Mouse (Mus musculus) E14TG2a.4 (cell line): Measurements from ENCODE around the gene Med18.
"Not testable (repeated sequence)": the region's sequence is repeated elsewhere in the genome, so short reads cannot be mapped to it uniquely, and the experiment has no call there.

Source experiments
- H3K27me3 ChIP-seq: 2 replicates; pipeline ENCODE4 v1.6.1; 2014; ENCODE audit warnings: low read length, control low read depth; ENCODE audit not compliant: insufficient read depth
- H3K36me3 ChIP-seq: 2 replicates; pipeline ENCODE4 v1.6.1; 2014; ENCODE audit warnings: low read length, control low read depth; ENCODE audit not compliant: insufficient read depth
- H3K4me1 ChIP-seq: replicated peaks from 2 replicates; pipeline ENCODE4 v1.6.1; 2014; ENCODE audit warnings: low read depth, low read length, control low read depth
- H3K4me3 ChIP-seq: replicated peaks from 2 replicates; pipeline ENCODE4 v1.5.1; 2014; ENCODE audit warnings: mild to moderate bottlenecking, low read length
- H3K9me3 ChIP-seq: 2 replicates; pipeline ENCODE4 v1.6.1; 2014; ENCODE audit warnings: low read length, control low read depth
- CTCF ChIP-seq: conservative IDR thresholded peaks from 2 replicates; pipeline ENCODE4 v1.5.1; 2014; ENCODE audit warnings: low read length
- NANOG ChIP-seq: IDR thresholded peaks from 2 replicates; pipeline ENCODE4 v1.6.1; 2014; ENCODE audit warnings: borderline replicate concordance, low read length, mixed read lengths
- POU5F1 ChIP-seq: IDR thresholded peaks from 2 replicates; pipeline ENCODE4 v1.6.1; 2014; ENCODE audit warnings: low read length, borderline replicate concordance

Gene Med18

DNA sequence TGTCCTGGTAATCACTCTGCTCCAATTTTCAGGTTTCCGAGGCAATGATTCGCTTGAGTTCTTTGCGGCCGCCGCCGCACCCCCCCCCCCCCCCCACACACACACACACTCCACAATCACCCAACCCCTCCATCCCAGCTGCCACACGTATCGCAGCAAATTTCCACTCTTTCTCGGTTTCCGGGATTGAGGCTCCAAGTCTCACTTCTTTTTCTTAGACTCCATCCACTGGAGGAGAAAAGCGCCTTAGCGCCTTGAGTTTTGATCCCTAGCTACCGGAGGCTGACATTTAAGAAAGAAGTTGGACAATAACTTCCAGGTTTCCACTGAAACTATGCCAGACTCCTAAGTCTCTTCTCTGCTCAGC is 42.2 kb downstream of the Med18 start:
- H3K4me1 ChIP-seq: peaks cover 22% of the 10 kb centered on the region
- H3K27me3 ChIP-seq: no peaks in the 10 kb centered on the region
- no peaks in the 10 kb centered on the region for H3K9me3 ChIP-seq
- H3K4me3 ChIP-seq: peak overlapping the region; percentile 95
- H3K36me3 ChIP-seq: no peaks in the 10 kb centered on the region
- TF ChIP-seq NANOG (no peak), CTCF (no peak), POU5F1 (no peak)

DNA sequence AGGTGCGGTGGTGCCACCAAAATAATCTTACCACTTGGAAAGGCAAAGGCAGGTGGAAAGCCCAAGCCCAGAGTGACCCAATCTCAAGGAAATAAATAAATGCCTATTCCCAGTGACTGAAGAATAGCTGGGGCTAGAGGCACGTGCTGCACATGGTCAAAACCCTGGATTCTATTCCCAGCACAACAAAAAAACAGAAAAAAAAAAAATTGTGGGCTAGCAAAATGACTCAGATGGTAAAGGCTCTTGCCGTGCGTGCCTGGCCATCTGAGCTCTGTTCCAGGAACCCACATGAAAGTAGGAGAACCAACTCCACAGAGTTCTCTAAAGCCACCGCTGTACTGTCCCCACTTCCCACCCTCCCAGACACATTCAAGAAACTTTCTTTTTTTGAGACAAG is 43.2 kb downstream of the Med18 start:
- Histone ChIP-seq H3K27me3 (no peaks in the 10 kb centered on the region), H3K4me1 (peaks cover 18% of the 10 kb centered on the region), H3K36me3 (no peaks in the 10 kb centered on the region), H3K4me3 (0 out of 2 replicates have a peak overlapping the region, but pooled peaks have one; percentile 95), H3K9me3 (no peaks in the 10 kb centered on the region)
- TF ChIP-seq CTCF (no peak), POU5F1 (no peak), NANOG (no peak)

DNA sequence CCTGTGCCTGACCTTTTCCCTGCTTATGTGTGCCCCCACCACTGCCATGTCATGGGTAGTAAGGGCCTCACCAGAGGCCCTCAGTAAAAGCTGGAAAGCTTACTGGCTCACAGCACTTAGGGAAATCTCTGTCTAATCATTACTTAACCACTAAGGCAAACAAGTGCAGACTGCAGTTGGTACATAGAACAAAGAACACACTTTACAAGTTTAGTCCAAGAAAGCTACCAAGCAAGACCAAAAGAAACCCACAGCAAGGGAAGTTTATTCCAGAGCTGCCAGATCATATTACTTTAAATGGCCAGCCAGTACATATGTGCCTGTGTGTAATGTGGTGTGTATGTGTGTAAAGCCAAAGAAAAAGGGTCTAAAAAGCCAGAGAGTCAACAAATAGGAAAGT is 47.8 kb downstream of the Med18 start:
- TF ChIP-seq CTCF: no peak
- no peak for TF ChIP-seq NANOG
- TF ChIP-seq POU5F1: no peak
- Histone ChIP-seq H3K4me3 (no peak overlapping the region), H3K27me3 (no peaks in the 10 kb centered on the region), H3K4me1 (peaks cover 26% of the 10 kb centered on the region), H3K36me3 (0 out of 2 replicates have a peak, but pooled peaks cover 3% of the 10 kb centered on the region), H3K9me3 (no peaks in the 10 kb centered on the region)

DNA sequence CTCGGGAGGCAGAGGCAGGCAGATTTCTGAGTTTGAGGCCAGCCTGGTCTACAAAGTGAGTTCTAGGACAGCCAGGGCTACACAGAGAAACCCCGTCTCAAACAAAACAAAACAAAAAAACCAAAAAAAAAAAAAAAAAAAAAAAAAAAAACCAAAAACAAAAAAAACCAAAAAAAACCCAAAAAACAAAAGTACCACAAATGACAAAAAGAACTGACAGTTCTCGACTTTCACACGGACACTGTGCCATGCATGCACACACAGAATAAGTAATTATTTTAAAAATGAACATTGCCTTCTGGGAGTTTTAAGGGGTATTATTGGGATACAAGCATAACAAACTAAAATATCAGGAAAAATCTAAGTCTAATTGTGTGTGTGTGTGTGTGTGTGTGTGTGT is 50.5 kb downstream of the Med18 start:
- not testable (repeated sequence) for H3K27me3 ChIP-seq, H3K4me3 ChIP-seq, H3K9me3 ChIP-seq

DNA sequence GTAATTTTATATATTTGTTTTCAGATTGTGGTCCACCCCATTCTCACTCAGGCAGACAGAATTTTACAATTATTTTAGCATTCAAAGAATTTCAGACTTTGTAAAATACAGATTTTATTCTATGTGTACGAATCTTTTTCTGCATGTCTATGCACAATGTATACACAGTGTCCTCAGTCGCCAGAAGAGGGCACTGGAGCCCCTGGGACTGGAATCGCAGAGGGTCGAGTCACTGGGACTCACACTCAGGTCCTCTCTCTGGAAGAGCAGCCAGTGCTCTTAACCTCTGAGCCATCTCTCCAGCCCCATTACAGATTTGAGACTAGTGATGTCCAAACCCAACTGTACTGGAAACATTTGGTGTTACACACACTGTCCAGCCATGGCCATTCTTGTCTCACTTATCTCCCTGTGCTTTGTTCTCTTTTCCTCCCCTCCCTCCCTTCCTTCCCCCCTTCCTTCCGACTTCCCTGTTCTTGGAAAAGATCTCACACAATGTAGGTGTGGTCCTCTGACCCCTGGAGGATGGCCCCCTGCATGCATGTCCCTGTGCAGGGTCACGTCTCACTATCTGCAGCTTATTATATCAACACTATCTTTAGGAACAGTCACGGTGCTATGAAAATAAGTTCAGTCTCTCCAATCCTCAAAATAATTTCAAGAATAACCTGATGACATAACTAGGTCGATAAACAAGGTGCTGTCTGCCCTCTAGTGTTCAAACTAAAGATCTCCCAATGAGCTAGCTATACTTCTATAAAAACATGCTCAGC is 52.2 kb downstream of the Med18 start:
- TF ChIP-seq CTCF (peak; percentile 48; the same call in 1 of the 2 replicates), NANOG (no peak)
- Histone ChIP-seq H3K4me1 (peaks cover 32% of the 10 kb centered on the region), H3K27me3 (no peaks in the 10 kb centered on the region), H3K9me3 (no peaks in the 10 kb centered on the region), H3K36me3 (0 out of 2 replicates have a peak, but pooled peaks cover 3% of the 10 kb centered on the region), H3K4me3 (no peak overlapping the region)

More for the DNA sequence above, 50.5 kb downstream of the Med18 start:
- not testable (repeated sequence) for H3K36me3 ChIP-seq
- H3K4me1 ChIP-seq: peaks cover 20% of the 10 kb centered on the region

DNA sequence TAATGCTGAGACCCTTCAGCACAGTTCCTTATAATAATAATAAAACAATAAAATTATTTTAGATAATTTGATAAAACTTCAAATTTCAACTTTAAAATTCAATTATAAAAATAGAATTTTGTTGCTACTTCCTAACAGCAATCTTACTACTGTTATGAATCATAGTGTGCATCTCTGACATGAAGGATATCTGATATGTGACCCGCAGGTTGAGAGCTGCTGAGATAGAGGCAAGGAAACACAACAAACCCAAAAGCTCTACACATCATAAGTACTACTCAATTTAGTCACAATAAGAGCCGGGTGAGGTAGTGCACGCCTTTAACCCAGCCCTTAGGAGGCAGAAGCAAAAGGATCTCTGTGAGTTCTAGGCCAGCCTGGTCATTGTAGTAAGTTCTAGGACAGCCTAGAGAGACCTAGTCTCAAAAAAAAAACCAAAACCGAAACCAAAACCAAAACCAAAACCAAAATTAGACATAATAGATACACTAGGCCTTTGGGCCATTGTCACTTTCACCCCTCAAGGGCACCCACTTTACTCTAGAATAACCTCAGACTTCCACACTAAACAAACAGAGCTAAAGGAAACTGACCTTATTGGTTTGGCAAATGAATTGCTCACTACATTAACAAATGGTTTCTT is 54.0 kb downstream of the Med18 start:
- Histone ChIP-seq H3K36me3 (0 out of 2 replicates have a peak, but pooled peaks cover 3% of the 10 kb centered on the region), H3K27me3 (no peaks in the 10 kb centered on the region), H3K9me3 (no peaks in the 10 kb centered on the region), H3K4me3 (no peak overlapping the region), H3K4me1 (peaks cover 38% of the 10 kb centered on the region)
- no peak for TF ChIP-seq NANOG
- no peak for TF ChIP-seq POU5F1
- TF ChIP-seq CTCF: no peak
